Mouse (Mus musculus): ENCODE measurements at regions not wholly inside any gene's neighbourhood (a gene's known extent, or its start where the extent isn't known, plus 50 kb on each side); places are given as distances from the start of the nearest gene placed in this dataset.

GRCm38 (mm10) chr16:10098511-10098910 lies 71.5 kb upstream of the Rpl39l start:
- no peak for DNase-seq (ENCODE audit: low spot score)

- no peak for DNase-seq (ENCODE audit: low spot score)
These were observed 81.3 kb upstream of the Rpl39l start for GRCm38 (mm10) chr16:10088461-10089353.

- DNase-seq (ENCODE audit: low spot score), result no peak
These were observed 83.7 kb upstream of the Rpl39l start for GRCm38 (mm10) chr16:10086341-10086740.

DNA sequence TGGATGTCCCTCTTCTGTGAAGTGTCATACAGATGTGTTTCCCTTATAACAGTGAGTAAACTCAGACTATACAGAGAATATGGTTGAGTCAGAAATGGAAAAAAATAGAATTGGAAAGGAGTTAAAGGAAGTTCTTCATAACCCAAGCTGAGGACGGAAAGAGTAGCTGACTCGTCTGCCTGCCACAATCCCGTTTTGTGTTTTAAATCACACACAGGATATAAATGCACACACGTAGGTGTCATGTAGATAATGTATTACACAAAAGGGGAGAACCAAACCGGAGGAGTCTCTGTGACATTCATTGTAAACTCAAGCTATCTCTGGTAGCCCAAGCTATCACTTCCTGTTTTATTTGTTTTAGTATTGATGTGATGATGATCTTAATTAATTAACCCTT lies 84.6 kb upstream of the Rpl39l start:
- no peak for DNase-seq (ENCODE audit: low spot score)

DNA sequence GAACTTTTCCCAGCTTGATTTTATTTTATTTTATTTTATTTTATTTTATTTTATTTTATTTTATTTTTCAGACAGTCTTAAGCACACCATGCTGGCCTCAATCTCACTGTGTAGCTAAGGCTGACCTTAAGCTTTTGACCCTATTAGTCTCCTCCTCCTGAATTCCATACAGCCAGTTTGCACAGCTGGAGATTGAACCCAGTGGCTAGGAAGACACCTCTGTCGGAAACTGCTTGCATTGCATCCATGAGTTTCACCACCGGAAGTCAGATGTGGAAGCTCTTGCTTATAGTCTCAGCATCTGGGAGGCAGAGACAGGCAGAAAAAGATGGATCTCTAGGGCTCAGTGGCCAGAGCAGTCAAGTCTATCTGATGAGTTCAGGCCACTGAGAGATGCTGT lies 86.4 kb upstream of the Grin2a start:
- no peak for DNase-seq (ENCODE audit: low spot score)

DNA sequence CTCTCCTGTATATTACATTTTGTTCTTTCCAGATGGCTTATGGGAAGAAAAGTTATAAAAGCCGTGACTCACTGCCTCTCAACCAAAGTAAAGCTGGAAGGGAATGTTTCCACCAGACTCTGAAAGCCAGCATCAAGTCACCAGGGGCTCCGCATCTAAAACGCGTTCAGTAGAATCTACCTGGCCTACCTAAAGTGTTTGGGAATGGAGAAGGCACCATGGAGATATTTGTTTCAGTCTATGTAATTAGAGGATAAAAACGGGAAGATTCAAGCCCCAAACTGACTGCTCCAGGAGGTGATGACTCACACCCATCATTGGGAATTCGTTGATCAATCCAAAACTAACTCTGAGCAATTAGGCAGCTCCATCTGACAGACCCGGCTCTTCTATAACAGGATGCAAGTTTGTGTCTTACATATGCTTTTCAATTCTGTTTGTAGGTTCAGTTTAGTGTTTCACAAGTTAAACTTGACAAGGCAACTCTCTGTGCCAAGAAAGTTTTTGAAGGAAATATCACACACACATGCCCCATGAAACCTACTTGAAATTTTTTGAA lies 84.8 kb upstream of the Grin2a start:
- no peak for DNase-seq (ENCODE audit: low spot score)

DNA sequence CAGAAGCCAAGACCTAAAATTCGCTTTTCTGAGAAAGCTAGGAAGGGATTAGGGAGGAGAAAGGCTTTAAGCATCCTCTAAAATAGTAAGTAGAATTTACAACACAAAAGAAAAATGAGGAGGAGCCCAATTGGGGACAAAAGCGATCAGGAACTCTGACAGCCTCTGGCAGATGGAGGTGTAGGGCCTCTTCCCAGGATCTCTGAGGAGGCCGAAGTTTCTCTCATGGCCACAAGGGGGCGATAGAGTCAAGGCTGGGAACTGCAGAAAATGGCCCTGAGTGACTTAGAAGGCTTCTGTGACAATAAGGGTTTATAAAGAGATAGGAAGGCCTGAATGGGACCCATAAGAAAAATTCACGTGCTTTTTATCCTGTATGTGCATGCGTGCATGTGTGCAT lies 77.8 kb upstream of the Grin2a start:
- peak; percentile 23 for DNase-seq (ENCODE audit: low spot score)

DNA sequence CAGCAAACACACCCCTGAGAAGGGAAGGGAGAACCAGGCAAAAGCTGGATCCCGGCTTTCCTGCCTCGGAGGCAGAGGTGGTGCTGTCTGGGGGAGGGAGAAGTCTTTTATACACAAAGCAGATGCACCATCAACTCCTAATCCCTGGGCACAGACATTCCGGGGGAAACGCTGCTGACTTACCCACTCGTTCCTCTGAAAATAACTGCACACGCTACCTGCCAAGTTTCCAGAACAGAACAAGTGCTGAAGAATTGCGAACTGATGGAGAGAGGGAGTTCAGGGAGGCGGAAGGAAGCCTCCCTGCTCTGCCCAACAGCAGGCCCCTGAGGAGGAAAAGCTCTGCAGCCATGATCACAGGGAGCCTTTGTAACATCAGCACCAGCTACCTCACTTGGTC lies 68.1 kb upstream of the Grin2a start:
- DNase-seq (ENCODE audit: low spot score), result no peak

- DNase-seq (ENCODE audit: low spot score), result no peak
These were observed 62.7 kb upstream of the Grin2a start for GRCm38 (mm10) chr16:10058094-10058493.

Data from MN1 (cell line).